Mouse (Mus musculus): ENCODE measurements around the gene Cldn6.

Cldn6 gene

GRCm38 (mm10) chr17:23679127-23679835 lies at the start of gene Cldn6:
Gene Cldn6, plus strand, starts transcription at chr17:23679249.
- no peak for DNase-seq

GRCm38 (mm10) chr17:23630195-23631020 lies 48.6 kb upstream of the Cldn6 start:
- DNase-seq: peak; percentile 64 to 75

GRCm38 (mm10) chr17:23631241-23631640 lies 47.8 kb upstream of the Cldn6 start:
- no peak for DNase-seq

GRCm38 (mm10) chr17:23644613-23645495 lies 34.2 kb upstream of the Cldn6 start, which contains the start of gene Mmp25:
Gene Mmp25, minus strand, starts transcription at chr17:23645277.
- no peak for DNase-seq

- no peak for DNase-seq
These were observed 33.2 kb upstream of the Cldn6 start for GRCm38 (mm10) chr17:23645894-23646293.

GRCm38 (mm10) chr17:23651363-23651762 lies 27.7 kb upstream of the Cldn6 start:
- DNase-seq: no peak

- DNase-seq: no peak
These were observed 25.7 kb upstream of the Cldn6 start for GRCm38 (mm10) chr17:23653324-23653723.

- DNase-seq: no peak
These were observed 25.0 kb upstream of the Cldn6 start for GRCm38 (mm10) chr17:23654001-23654400.

GRCm38 (mm10) chr17:23654410-23654809 lies 24.6 kb upstream of the Cldn6 start:
- DNase-seq: no peak

- DNase-seq: no peak
These were observed 20.6 kb upstream of the Cldn6 start for GRCm38 (mm10) chr17:23658450-23658849.

- DNase-seq: peak; percentile 80 to 87
These were observed 18.8 kb upstream of the Cldn6 start, which contains the start of gene Bicdl2 for GRCm38 (mm10) chr17:23660117-23660875. Gene Bicdl2, plus strand, starts transcription at chr17:23660506.

- peak; percentile 41 to 46 for DNase-seq
These were observed 18.2 kb upstream of the Cldn6 start for GRCm38 (mm10) chr17:23660876-23661200.

- peak in 1 of 2 experiments; percentile 21 for DNase-seq
These were observed 17.5 kb upstream of the Cldn6 start for GRCm38 (mm10) chr17:23661526-23661925.

GRCm38 (mm10) chr17:23664556-23665021 lies 14.5 kb upstream of the Cldn6 start:
- DNase-seq: peak in 1 of 2 experiments; percentile 31

- DNase-seq: no peak
These were observed 13.5 kb upstream of the Cldn6 start for GRCm38 (mm10) chr17:23665511-23665910.

- DNase-seq: no peak
These were observed 8.5 kb upstream of the Cldn6 start for GRCm38 (mm10) chr17:23670516-23671074.

GRCm38 (mm10) chr17:23671519-23671918 lies 7.5 kb upstream of the Cldn6 start:
- DNase-seq: no peak

GRCm38 (mm10) chr17:23672761-23673160 lies 6.3 kb upstream of the Cldn6 start:
- no peak for DNase-seq

GRCm38 (mm10) chr17:23673424-23674073 lies 5.5 kb upstream of the Cldn6 start, which contains the start of the genes Hcfc1r1 and Thoc6:
Gene Hcfc1r1, plus strand, starts transcription at chr17:23673596.
Gene Thoc6, minus strand, starts transcription at chr17:23673882.
- peak; percentile 94 to 95 for DNase-seq

- DNase-seq: peak; percentile 18 to 32
These were observed 4.6 kb upstream of the Cldn6 start for GRCm38 (mm10) chr17:23674271-23674952.

Data from lung, adult 18-20 months (tissue).